Mouse (Mus musculus) thymus, postnatal 14 days (tissue): ENCODE results near the gene Fam219a.

Experiments
- DNase-seq: peaks from one replicate; pipeline ENCODE4 v3.0.0; 2021

The Fam219a gene

DNA sequence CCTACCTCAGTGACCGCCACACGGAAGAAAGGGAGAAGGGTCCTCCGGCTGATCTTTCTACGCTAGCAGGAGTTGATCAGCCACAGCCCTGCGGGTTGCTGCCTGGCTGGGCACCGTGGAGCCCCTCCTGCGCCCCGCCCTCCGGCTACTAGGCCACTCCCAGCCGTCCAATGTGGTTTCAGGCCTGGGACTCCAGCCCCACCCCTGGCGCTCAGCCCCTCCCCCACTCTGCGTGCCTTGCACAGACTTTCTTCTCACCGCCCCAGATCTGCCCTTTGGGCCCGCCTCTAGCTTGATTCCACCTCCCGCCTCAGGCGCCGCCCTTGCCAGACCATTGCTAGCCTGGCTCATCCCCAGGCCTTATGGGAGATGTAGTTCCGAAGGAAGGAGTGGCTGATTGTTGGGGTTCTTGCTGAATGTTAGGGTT is 66.3 kb downstream of the Fam219a start, which contains the start of gene AI464131:
TSS of gene AI464131 (minus strand) at position 91 of the 427 bp plus-strand sequence.
- DNase-seq = peak; percentile 72

DNA sequence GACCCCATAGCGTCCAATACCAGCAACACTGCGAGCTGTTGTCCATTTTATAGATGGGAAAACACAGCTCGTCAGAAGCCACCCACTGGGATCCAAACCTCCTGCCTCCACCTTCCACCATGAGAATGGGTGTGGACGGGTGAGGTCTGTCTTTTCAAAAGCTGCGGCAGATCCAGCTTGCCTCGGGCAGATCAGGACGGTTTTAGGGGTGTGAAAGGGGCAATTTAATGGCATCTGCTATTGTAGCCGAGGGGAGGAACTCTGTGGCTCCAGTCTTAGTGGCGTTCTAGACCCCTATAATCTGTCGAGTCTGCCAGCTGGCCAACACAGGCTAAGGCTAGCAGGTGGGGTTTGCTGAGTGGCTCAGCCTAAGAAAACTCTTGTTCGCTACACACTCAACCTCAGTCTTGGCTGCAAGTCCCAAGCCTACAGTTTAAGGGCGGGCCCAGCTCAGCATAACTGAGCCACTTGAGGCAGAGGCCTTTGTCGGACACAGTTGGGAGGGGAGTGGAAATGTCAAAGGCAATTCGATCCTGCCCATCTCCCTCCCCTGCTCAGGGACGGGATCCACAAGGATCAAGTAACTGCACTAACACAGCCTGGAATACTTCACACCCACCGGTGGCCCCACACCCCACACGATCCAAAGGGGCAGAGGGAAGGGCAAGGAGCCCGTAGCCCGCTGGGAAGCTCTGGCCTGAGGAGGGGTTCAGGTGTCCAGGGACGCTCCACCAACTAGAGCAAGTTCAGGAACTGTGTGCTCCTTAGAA is 67.0 kb downstream of the Fam219a start:
- no peak for DNase-seq

DNA sequence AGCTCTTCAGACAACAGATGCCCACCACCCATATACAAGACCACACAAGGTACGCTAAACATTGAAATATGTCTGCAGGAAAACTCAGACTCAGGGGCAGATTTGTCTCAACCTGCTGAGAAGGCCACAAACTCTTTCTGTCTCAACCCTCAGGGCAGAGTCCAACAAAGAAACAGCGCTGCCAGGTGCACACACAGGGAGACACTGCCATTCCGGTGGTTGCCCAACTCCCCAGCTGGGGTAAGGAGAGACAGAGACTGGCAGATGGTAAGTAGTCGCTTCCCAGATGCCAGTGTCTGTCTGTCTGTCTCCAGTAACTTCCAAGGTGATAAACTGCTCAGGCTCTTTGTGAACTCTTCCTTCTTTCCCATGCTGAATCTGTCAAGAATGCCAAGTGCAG is 68.6 kb downstream of the Fam219a start:
- no peak for DNase-seq

DNA sequence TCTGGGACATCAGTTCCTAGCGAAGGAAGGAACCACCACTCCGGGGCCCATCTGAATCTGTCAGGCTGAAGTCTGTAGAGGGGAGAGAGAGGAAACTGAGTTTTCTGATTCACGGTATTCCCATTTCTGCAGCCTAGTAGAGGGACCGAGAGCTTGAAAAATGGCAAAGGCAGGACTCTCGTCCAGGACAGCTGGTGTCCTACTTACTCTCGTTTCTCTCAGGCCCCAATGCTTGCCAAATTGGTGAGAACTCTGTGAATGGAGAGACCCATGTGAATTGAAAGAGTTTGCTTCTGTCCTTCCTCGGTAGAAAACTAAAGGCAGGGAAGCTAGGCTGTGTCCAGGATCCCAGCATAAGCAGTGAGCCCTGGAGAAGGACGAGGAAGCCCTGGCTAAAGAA is 69.7 kb downstream of the Fam219a start:
- no peak for DNase-seq

DNA sequence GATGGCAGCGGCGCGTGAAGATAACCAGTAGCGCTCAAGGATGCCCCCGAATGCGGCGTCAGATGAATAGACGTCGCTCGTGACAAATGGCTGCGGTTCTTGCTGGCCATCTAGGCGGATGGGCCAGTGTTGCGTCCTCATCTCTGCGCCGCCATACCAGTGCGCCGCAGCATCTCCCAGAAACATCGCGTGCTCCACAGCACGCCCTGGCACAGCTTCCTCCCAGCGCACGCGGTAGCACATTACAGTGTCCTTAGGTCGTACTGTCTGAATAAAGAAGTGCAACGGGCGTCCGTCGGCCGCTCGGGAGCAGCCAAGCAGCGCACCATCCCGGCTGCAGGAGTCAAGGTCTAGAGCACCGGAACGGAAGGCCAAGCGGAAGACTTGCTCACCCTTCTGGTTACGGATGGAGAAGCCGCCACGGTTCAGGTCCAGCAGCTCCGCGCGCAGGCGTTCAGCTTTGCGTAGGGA is 70.4 kb downstream of the Fam219a start:
- DNase-seq = no peak

DNA sequence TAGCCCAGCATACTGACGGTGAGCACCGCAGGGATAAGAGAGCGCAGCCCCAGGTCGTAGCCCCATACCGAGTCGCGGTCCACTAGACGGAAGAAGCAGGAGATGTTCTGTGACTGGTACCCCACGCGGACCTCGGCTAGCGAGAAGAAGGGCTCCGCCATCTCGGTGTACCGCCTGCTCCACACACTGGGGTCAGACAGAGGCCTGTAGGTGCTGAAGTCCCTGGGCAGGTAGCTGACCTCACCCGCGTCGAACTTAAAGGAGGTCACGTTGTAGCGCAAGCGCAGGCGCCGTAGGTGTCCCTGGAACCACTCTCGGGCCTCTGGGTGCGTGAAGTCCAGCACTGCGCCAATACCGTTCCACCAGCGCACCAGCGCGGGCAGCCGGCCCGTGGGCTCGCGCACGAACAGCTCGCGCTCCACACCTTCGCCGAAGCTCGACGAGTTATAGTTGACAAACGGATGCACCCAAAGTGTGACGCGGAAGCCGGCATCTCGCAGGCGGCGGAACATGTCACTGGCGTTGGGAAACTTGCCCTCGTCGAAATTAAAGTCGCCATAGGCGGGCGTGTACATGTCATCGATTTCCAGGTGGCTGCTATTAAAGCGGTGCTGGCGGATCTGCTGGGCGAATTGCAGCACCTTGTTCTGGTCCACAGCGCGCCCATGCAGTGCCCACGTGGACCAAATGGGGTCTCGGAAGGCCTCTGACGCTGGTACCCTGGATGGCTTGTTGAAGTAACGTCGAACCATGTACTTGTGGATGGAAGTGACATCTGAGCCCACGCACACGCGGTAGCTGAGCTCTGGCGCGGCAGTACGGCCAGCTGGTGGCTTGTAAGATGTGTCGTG is 71.1 kb downstream of the Fam219a start:
- no peak for DNase-seq

DNA sequence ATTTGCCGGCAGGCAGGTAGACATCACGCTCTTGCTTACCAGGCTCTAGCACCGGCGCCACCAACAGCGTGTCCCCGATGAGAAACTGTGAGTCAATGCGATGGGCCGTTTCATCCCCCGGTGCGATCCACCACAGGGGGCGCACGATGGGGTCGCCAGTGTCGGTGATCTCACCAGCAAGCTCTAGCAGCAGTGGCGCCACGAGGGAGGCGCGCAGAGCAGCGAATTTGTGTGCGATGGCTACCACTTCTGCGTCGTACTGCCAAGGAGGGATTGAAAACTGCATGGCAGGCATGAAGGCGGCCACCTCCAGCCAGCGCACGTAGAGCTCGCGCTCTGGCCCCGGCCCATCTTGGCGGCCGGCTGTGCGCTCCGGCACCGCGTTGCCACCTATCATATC is 71.8 kb downstream of the Fam219a start:
- DNase-seq = peak; percentile 60

DNA sequence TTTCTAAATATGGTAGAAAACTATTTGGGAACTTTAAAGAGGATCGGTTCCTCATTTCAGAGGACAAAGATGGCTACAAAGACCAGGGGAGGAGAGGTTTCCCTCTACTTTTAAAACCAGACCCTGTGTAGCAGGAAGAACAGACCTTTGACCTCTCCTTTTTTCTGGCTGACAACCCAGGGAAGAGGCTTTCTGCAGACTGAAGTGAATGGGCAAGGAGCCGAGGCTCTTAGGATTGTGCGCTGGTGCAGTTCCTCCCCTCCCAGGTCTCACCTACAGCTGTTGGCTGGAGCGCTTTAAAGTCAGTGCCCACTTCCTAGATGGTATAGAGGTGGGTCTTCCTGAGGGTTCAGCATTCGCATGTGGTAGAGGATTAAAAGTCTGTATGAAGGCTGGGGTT is 72.3 kb downstream of the Fam219a start:
- DNase-seq = no peak

DNA sequence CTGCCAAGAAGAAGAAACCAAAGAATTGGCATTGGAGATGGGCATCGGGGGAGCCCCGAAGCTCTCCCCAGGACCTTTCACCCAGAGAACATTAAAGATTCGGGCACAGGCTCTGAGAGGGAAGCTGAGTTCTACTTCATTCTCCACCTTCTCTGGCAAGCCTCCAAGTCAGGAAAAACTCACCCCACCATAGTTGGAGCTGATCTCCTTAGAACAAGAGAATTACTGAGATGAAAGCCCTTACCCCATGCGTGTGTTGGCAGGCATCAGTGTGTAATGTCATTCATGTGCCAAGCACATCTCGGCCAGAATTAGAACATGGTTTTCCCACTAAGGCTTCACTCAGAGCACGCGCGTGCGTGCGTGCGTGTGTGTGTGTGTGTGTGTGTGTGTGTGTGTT is 73.5 kb downstream of the Fam219a start:
- DNase-seq = no peak

DNA sequence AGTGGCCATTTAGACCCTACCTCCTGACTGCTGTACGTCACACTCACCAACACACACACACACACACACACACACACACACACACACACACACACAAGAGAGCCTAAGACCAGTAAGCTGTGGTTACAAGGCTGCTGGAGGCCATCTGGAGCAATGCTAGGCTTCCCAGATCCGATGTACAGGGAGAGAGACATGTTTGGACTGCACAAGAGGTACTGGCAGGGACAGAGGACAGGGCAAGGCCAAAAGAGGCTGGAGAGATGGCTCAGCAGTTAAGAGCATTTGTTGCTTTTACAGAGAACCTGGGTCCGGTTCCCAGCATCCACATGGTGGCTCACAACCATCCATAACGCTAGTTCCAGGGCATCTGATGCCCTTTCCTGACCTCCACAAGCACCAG is 74.3 kb downstream of the Fam219a start:
- no peak for DNase-seq

DNA sequence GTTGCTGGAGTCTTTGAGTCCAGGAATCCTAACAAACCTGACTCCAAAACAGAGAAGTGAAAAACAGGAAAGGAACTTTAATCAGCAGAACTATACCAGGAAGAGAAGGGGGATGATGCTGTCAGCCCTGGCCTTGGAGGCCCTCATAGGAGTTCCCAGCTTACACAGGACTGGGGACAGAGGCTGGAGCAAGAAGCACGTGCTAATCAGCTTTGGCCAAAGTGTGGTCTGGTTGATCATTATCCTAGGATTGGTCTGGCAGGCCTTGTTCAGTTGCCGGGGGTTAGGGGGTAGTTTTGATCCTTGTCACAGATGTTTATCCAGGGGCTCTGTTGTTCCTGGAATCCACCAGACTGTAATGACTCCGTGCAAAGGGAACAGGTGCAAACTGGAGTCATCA is 75.0 kb downstream of the Fam219a start:
- no peak for DNase-seq

DNA sequence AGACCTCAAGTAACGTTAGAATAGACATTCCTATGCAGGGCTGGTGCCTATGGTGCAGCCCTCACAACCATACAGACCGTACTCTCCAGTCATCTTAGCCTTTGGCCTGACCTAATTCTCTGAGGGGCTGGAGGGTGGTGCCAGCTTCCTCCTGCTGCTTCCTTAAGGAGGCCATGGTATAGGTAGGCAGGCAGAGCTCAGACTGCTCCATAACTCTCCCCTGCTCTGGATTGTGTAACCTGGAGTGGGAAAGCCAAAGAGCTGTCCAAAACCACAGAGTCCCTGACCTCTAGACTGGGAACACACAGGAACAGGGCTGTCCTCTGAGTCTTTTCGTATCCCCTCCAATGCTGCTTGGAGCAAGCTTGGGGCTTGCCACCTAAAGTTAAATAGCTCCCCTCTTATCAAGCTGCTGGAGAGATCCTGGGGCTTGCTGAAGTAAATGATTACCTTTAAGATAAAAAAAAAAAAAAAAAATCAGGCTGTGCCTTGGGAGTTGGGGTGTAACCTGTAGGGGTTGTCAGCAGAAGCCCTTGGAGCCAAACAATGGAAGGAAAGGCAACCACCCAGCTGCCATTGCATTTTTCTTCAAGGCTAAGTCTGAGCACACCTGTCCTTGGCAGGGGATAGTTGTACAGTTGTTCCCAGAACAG is 75.7 kb downstream of the Fam219a start:
- DNase-seq = no peak

DNA sequence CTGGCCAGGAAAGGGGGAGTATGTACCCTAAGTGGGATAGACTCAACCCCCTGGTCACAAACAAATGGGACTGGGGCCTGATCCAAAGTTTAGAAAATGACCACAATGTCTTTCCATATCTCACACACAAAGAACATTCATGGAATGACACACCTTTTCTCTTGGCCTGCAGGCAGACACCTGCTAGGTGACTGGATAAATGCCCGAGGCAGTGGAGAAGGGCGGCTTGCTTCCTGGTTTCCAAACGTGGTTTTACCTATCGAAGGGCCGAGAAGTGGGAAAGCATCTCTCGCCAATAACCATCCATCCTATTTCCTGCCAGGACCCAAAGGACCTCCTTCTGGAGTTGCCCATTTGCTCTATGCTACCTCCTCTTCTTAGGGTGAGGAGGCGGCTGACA is 76.4 kb downstream of the Fam219a start:
- DNase-seq = no peak

DNA sequence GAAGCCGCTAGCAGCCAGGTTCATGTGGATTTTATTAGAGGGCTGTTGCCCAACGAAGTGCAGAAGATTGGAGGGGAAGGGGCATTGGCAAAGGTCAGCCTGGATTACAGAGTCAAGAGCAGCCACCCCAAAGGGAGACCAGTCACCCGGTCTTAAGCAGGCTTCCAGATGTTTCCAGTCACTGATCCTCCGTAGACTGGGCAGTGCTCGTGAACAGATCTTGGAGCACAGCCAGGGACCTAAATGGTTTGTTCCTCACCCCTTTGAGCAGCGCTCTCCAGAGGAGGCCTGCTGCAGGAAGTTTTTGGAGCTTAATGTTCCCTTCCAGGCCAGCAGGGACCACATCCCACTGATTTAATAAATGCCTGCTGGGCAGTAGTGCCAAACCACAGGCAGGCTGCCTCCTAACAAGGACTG is 87.7 kb downstream of the Fam219a start:
- no peak for DNase-seq

DNA sequence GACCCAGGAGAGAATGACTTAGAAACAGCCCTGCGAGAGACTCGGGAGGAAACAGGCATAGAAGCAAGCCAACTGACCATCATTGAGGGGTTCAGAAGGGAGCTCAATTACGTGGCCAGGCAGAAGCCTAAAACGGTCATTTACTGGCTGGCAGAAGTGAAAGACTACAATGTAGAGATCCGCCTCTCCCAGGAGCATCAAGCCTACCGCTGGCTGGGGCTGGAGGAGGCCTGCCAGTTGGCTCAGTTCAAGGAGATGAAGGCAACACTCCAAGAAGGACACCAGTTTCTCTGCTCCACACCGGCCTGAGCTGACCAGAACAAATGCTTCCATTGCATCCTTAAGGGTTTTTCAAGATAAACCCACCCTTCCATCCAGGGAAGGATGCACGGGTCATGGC is 89.1 kb downstream of the Fam219a start:
- DNase-seq = no peak

DNA sequence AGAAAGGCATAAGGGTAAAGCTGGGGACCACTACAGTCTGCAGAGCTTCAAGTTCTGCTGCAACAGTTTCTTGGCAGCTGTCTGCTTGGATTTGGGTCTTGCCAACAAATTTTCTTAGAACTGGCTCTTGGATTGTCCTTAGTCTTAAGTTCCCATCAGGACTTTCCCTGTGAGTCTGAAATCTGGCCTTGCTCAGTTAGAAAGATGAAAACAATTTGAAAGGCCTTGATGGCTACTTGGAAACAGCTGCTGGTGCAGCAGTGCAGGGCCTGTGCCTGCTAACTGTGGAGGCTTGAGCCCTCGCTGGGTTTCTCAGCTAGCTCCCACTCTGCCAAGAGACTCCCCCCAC is 89.9 kb downstream of the Fam219a start:
- DNase-seq = no peak

DNA sequence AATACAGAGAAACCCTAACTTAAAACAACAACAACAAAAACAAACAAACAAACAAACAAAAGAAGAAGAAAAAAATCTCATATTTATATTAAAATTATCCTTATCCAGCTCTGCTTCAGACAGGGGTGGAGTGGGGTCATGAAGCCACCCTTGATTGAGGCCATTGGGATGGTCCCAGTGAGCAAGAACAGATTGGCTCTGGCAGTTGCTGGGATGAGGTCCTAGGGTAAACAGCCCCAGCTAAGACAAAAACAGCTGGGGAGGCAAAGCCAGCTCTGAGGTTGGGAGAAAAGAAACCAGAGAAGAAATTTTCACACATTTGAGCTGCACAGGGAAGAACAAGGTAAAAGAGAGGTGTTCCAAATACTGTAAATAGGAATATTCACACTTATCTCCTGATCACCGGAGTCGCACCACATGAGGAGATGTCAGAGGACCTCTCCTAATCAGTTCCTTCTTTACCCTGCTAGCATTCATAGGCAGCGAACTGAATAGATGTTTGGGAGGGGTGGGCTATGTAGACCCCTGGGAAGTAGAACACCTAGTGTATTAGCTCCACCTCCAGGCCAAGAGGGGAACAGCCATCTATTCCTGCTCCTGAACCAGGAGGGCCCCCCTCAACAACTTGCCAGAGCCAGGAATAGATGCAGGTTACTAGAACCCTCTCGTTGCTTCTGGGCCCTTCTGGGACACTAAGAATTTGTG is 90.4 kb downstream of the Fam219a start:
- DNase-seq = no peak

DNA sequence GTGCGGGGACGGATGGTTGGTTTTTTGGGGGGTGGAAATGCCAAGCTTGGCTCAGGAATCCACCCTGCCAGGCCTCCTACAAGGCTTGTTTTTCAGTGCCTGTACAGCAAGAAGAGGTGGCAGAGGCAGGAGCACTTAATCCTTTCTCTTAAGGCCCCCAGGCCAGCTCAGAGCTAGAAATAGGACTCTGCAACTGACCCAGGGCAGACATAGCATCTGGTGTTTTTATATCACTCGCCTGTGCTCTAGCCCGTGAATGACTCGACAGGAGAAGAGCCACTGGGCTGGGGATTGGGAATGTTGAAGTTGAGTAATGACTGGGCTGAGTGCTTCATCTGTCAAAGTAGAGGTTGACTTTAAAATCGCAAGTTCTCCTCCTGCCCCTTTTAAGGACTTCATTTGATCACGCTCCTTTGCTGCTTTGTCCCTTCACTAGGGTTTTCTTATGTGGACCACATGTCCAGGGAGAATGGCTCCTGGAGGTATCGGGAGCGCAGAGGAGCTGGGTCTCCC is 91.6 kb downstream of the Fam219a start:
- no peak for DNase-seq

DNA sequence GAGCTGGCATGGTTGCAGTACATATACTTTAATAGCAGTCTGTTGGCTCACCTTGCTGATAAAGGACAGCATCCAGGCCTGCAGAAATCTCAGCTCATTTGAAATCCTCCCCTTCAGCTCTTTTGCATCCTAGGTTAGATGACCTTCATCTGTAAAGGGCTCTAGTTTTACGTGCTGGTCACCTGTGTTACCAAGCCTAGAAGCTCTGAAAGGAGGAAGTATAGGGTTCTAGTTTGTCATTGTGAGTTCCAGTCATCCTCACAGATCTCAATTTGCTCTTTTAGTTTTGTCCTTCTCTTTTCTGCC is 98.0 kb downstream of the Fam219a start:
- DNase-seq = no peak

DNA sequence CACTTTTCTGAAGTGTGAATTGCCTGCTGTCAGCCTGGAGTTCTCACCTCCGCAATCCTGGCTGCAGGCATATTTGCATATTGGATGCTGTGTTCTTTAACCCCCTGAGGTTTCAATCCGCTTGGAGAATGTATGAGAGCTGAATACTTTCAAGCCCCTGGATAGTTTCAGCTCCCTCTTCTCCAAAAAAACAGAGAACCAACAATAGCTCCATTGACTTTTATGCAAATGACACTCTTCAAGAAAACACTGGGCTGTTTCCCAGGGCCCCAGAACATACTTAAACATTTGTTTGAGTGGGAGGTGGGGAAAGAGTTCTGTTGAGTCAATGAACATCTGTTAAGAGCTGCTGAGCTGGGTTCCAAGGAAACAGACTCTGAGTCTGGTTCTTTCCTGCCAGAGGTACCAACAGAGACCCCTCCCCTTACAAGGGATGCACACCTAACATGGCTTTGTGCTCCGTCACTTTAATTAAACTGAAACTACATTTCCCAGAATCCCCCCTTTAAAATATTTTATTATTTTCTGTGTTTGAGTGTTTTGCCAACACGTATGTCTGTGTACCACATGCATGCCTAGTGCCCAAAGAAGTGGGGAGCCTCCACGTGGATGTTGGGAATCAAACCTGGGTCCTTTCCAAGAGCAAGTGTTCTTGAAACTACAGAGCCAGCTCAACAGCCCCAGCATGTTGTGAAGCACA is 98.5 kb downstream of the Fam219a start:
- DNase-seq = no peak

DNA sequence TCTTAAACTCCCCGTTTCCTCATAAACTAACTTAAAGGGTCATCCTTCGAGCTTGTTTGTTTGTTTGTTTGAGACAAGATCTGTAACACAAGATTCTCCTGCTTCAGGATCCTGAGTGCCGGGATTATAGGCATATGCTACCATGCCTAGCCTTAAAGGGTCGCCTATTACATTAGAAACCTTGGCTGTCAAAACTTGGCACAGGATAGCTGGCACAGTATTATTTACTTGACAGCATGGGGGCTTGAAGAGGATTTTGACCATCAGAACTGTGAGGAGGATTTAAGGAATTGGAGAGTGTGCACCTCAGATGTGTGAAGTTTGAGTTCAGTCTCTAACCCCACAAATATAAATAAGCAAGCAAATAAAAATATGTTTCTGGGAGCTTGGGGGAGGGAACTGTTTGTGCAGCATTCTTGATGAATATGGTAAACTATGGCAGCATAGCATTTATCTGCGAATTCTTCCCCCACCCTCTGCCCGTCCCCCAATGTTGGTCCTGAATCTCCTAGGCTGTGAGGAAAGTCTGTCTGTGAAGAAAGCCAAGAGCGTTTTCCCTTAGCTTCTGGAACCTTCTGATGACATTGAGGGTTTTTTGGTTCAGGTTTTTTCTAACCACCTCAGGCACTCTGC is 99.2 kb downstream of the Fam219a start:
- no peak for DNase-seq

DNA sequence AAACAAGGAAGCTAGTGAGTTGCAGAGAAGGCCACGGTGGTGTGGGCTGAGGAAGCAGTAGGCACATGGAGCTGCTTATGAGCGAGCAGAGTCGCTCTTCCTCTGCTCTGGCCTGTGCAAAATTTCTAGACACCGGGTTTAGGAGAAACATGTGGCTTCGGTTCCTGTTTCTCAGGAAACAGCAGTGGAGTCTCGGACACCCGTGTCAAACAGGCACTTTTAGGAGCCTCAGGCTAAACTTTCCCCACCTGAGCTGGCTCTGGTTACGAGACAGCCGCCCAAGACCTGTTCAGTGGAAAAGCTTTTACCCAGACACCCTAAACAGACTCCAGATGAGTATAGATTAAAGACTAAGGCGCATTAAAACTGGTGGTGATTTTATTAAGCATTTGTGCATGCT is 100.1 kb downstream of the Fam219a start:
- no peak for DNase-seq
